Mouse (Mus musculus) A20 (cell line): ENCODE measurements around the gene Rpl11.
"Not testable (repeated sequence)": the region's sequence is repeated elsewhere in the genome, so short reads cannot be mapped to it uniquely, and the experiment has no call there.

ENCODE experiments used
- DNase-seq: peaks from one replicate; pipeline ENCODE4 v3.0.0-alpha.2; 2011; ENCODE audit warnings: low read depth, low spot score

Rpl11 gene

DNA sequence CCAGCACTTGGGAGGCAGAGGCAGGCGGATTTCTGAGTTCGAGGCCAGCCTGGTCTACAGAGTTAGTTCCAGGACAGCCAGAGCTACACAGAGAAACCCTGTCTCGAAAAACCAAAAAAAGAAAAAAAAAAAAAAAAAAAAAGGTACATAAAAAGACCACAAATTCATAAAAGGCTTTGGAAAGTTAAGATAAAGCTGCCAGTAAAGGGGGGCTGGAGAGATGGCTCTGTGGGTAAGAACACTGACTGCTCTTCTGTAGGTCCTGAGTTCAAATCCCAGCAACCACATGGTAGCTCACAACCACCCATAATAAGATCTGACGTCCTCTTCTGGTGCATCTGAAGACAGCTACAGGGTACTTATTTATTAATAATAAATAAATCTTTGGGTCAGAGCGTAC is 73.0 kb downstream of the Rpl11 start:
- DNase-seq: not testable (repeated sequence)
